8 mouse cellular contexts compared by ENCODE assay signal in genomic region chr17:24959371-24959770, GRCm38 (mm10). TPM values are rescaled to one million over a fixed set of nuclear protein-coding genes. Genes with fewer than 3 reads are reported as not detected.
A peak's percentile ranks its signal among the peaks of the same experiment; 100 is the strongest.
DNase-seq lines count a peak whose midpoint lies in the region; ATAC-seq and TF ChIP-seq lines count a peak whose summit lies in the region.

No protein-coding gene starts in this region.

- no peak for TF ChIP-seq EP300 in ES-Bruce4 (IDR thresholded peaks at IDR 0.05; ENCODE audit: insufficient read depth, low read depth, low read length)
- no peak for TF ChIP-seq EP300 in liver, postnatal 0 days (IDR thresholded peaks at IDR 0.05; ENCODE audit: low read depth)

- peak overlapping the region; percentile 97 for H3K27ac ChIP-seq in heart, embryonic 10.5 days
- peak overlapping the region; percentile 26; the same call in 1 of the 2 replicates for H3K27ac ChIP-seq in ES-Bruce4 (ENCODE audit: insufficient read depth, low read length)
- no peak overlapping the region for H3K27ac ChIP-seq in forebrain, postnatal 0 days (ENCODE audit: low read depth, low read length)
- H3K27ac ChIP-seq in liver, postnatal 0 days (ENCODE audit: low read depth) = 0 out of 2 replicates have a peak overlapping the region, but pooled peaks have one; percentile 81

- no peak for TF ChIP-seq POLR2A in ES-Bruce4 (IDR thresholded peaks at IDR 0.05; ENCODE audit: insufficient read depth, low read length)

- intact Hi-C loops in heart, postnatal 36 days (cut with DNase I) = no loop called here

- peaks cover 52% of the 10 kb centered on the region for H3K36me3 ChIP-seq in heart, embryonic 10.5 days
- H3K36me3 ChIP-seq in ES-Bruce4 (ENCODE audit: control insufficient read depth, insufficient read depth, low read length, poor library complexity, severe bottlenecking) = peaks cover 44% of the 10 kb centered on the region
- peaks cover 32% of the 10 kb centered on the region for H3K36me3 ChIP-seq in forebrain, postnatal 0 days (ENCODE audit: insufficient read depth)
- H3K36me3 ChIP-seq in liver, postnatal 0 days (replicated peaks; ENCODE audit: insufficient read depth, low read length) = peaks cover 34% of the 10 kb centered on the region

- DNase-seq in heart, embryonic 10.5 days (ENCODE audit: low spot score) = peak; percentile 66
- no peak for DNase-seq in heart, postnatal 36 days
- DNase-seq in forebrain, postnatal 0 days = no peak
- no peak for DNase-seq in liver, postnatal 0 days
- DNase-seq in adrenal gland, adult (ENCODE audit: inconsistent age in 2 of 2, low spot score in 1 of 2) = no peak
- no peak for DNase-seq in gastrocnemius, postnatal 25 days
- no peak for DNase-seq in B cell, adult 2 months

- WGBS in heart, embryonic 10.5 days = 61% methylated on average over 8 of the region's 8 CpGs
- 20% methylated on average over 8 of the region's 8 CpGs for WGBS in forebrain, postnatal 0 days
- WGBS in liver, postnatal 0 days (ENCODE audit: insufficient replicate concordance) = 47% methylated on average over 8 of the region's 8 CpGs

- H3K4me3 ChIP-seq in heart, embryonic 10.5 days = peak overlapping the region; percentile 88
- H3K4me3 ChIP-seq in ES-Bruce4 (ENCODE audit: low read depth, low read length) = peak overlapping the region; percentile 92
- peak overlapping the region; percentile 87 for H3K4me3 ChIP-seq in forebrain, postnatal 0 days (ENCODE audit: low read depth, low read length)
- H3K4me3 ChIP-seq in liver, postnatal 0 days (ENCODE audit: low read depth, low read length) = peak overlapping the region; percentile 87

- no peaks in the 10 kb centered on the region for H3K27me3 ChIP-seq in heart, embryonic 10.5 days (ENCODE audit: insufficient read depth, poor library complexity, severe bottlenecking)
- H3K27me3 ChIP-seq in ES-Bruce4 (ENCODE audit: control insufficient read depth, insufficient read depth, low read length, poor library complexity, severe bottlenecking) = no peaks in the 10 kb centered on the region
- no peaks in the 10 kb centered on the region for H3K27me3 ChIP-seq in forebrain, postnatal 0 days (ENCODE audit: insufficient read depth, low read length)
- H3K27me3 ChIP-seq in liver, postnatal 0 days (ENCODE audit: insufficient read depth, low read length) = no peaks in the 10 kb centered on the region

- TF ChIP-seq CTCF in ES-Bruce4 (IDR thresholded peaks at IDR 0.05; ENCODE audit: low read depth, low read length) = no peak
- no peak for TF ChIP-seq CTCF in forebrain, postnatal 0 days (IDR thresholded peaks at IDR 0.05; ENCODE audit: low read depth)
- TF ChIP-seq CTCF in liver, postnatal 0 days (IDR thresholded peaks at IDR 0.05; ENCODE audit: low read depth) = no peak

- peak overlapping the region; percentile 89 for H3K9ac ChIP-seq in ES-Bruce4 (ENCODE audit: low read depth, poor library complexity, severe bottlenecking)
- peak overlapping the region; percentile 63 for H3K9ac ChIP-seq in forebrain, postnatal 0 days
- peak overlapping the region; percentile 87 for H3K9ac ChIP-seq in liver, postnatal 0 days (replicated peaks)

- peaks cover 10% of the 10 kb centered on the region for H3K4me1 ChIP-seq in heart, embryonic 10.5 days
- peaks cover 3% of the 10 kb centered on the region for H3K4me1 ChIP-seq in ES-Bruce4 (ENCODE audit: control insufficient read depth, insufficient read depth, low read length)
- H3K4me1 ChIP-seq in forebrain, postnatal 0 days (ENCODE audit: insufficient read depth) = peaks cover 8% of the 10 kb centered on the region; the same call in 1 of the 2 replicates
- peaks cover 11% of the 10 kb centered on the region for H3K4me1 ChIP-seq in liver, postnatal 0 days (ENCODE audit: insufficient read depth)

- no peaks in the 10 kb centered on the region for H3K9me3 ChIP-seq in heart, embryonic 10.5 days
- H3K9me3 ChIP-seq in ES-Bruce4 (replicated peaks; ENCODE audit: control insufficient read depth, insufficient read depth, low read length, poor library complexity, severe bottlenecking) = no peaks in the 10 kb centered on the region
- H3K9me3 ChIP-seq in forebrain, postnatal 0 days (ENCODE audit: low read length) = no peaks in the 10 kb centered on the region
- H3K9me3 ChIP-seq in liver, postnatal 0 days (ENCODE audit: low read length) = no peaks in the 10 kb centered on the region

- H3K4me2 ChIP-seq in forebrain, postnatal 0 days (ENCODE audit: low read depth) = peak overlapping the region; percentile 57
- peak overlapping the region; percentile 88 for H3K4me2 ChIP-seq in liver, postnatal 0 days (ENCODE audit: low read depth, low read length)

- no peak for ATAC-seq in forebrain, postnatal 0 days
- ATAC-seq in liver, postnatal 0 days = no peak

RNA-seq across cellular contexts. Expression of gene Jpt2, which starts 1.1 kb away (rescaled TPM):
- 212 and 255 TPM in 2 replicates for polyA plus RNA-seq in heart, embryonic 10.5 days (2016; fragmentation: Nextera tagmentation; extraction: Ambion mirVana)
- 1 to 10 TPM; 6.4 to 7.9 TPM for total RNA-seq in heart, postnatal 36 days (2021)
- 220 and 226 TPM in 2 replicates for polyA plus RNA-seq in ES-Bruce4 (2011; ENCODE audit: insufficient read depth, insufficient read length, low read depth, missing spikeins)
- total RNA-seq in forebrain, postnatal 0 days (2014; rRNA removed) = 52.3 and 64.7 TPM in 2 replicates
- 46.2 and 58.4 TPM in 2 replicates for polyA plus RNA-seq in forebrain, postnatal 0 days (2015; fragmentation: Nextera tagmentation; extraction: Ambion mirVana)
- 22.4 and 25.1 TPM in 2 replicates for polyA plus RNA-seq in liver, postnatal 0 days (2015; fragmentation: Nextera tagmentation; extraction: Ambion mirVana)
- total RNA-seq in gastrocnemius, postnatal 25 days (2021) = 1 to 10 TPM; 5.5 to 8.6 TPM

RNA-seq across cellular contexts. Expression of gene Mapk8ip3, which starts 22.6 kb away (rescaled TPM):
- polyA plus RNA-seq in heart, embryonic 10.5 days (2016; fragmentation: Nextera tagmentation; extraction: Ambion mirVana) = 36.3 and 42.6 TPM in 2 replicates
- total RNA-seq in heart, postnatal 36 days (2021) = 10 to 100 TPM; 58.9 to 63.0 TPM
- 54.8 and 59.5 TPM in 2 replicates for polyA plus RNA-seq in ES-Bruce4 (2011; ENCODE audit: insufficient read depth, insufficient read length, low read depth, missing spikeins)
- 128 and 151 TPM in 2 replicates for total RNA-seq in forebrain, postnatal 0 days (2014; rRNA removed)
- polyA plus RNA-seq in forebrain, postnatal 0 days (2015; fragmentation: Nextera tagmentation; extraction: Ambion mirVana) = 50.3 and 65.1 TPM in 2 replicates
- polyA plus RNA-seq in liver, postnatal 0 days (2015; fragmentation: Nextera tagmentation; extraction: Ambion mirVana) = 4.0 and 4.5 TPM in 2 replicates
- total RNA-seq in gastrocnemius, postnatal 25 days (2021) = 10 to 100 TPM; 19.5 TPM

RNA-seq across cellular contexts. Expression of gene Cramp1l, which starts 56.2 kb away (rescaled TPM):
- polyA plus RNA-seq in heart, embryonic 10.5 days (2016; fragmentation: Nextera tagmentation; extraction: Ambion mirVana) = 6.2 and 7.2 TPM in 2 replicates
- 10 to 100 TPM; 12.6 to 13.1 TPM for total RNA-seq in heart, postnatal 36 days (2021)
- polyA plus RNA-seq in ES-Bruce4 (2011; ENCODE audit: insufficient read depth, insufficient read length, low read depth, missing spikeins) = 18.1 and 19.4 TPM in 2 replicates
- 16.2 and 21.5 TPM in 2 replicates for total RNA-seq in forebrain, postnatal 0 days (2014; rRNA removed)
- 1.9 and 2.9 TPM in 2 replicates for polyA plus RNA-seq in forebrain, postnatal 0 days (2015; fragmentation: Nextera tagmentation; extraction: Ambion mirVana)
- polyA plus RNA-seq in liver, postnatal 0 days (2015; fragmentation: Nextera tagmentation; extraction: Ambion mirVana) = 1.4 and 1.8 TPM in 2 replicates
- total RNA-seq in gastrocnemius, postnatal 25 days (2021) = 1 to 10 TPM; 6.8 to 6.9 TPM

RNA-seq across cellular contexts. Expression of gene Ift140, which starts 56.5 kb away (rescaled TPM):
- 18.4 and 19.1 TPM in 2 replicates for polyA plus RNA-seq in heart, embryonic 10.5 days (2016; fragmentation: Nextera tagmentation; extraction: Ambion mirVana)
- total RNA-seq in heart, postnatal 36 days (2021) = 1 to 10 TPM; 5.7 to 7.3 TPM
- polyA plus RNA-seq in ES-Bruce4 (2011; ENCODE audit: insufficient read depth, insufficient read length, low read depth, missing spikeins) = 24.2 and 32.6 TPM in 2 replicates
- total RNA-seq in forebrain, postnatal 0 days (2014; rRNA removed) = 31.8 and 37.7 TPM in 2 replicates
- 11.6 and 15.2 TPM in 2 replicates for polyA plus RNA-seq in forebrain, postnatal 0 days (2015; fragmentation: Nextera tagmentation; extraction: Ambion mirVana)
- polyA plus RNA-seq in liver, postnatal 0 days (2015; fragmentation: Nextera tagmentation; extraction: Ambion mirVana) = 36.9 and 42.7 TPM in 2 replicates
- 1 to 10 TPM; 2.7 to 4.6 TPM for total RNA-seq in gastrocnemius, postnatal 25 days (2021)
